Mouse (Mus musculus): ENCODE results near the gene Galnt4. TPM values are rescaled to one million over a fixed set of nuclear protein-coding genes. Genes with fewer than 3 reads are reported as not detected.

Gene Galnt4
- polyA plus RNA-seq (2021; fragmentation: Nextera tagmentation): 0.67 and 0.72 TPM in 2 replicates
- long read RNA-seq, experiment 1, full-length matches to known transcripts: 8 of 8 reads
- long read RNA-seq, experiment 1, partial matches to known transcripts: 0 of 8 reads
- long read RNA-seq, experiment 1, other reads (novel, unspliced or antisense): 0 of 8 reads
- long read RNA-seq, experiment 2, full-length matches to known transcripts: 2 of 2 reads
- long read RNA-seq, experiment 2, partial matches to known transcripts: 0 of 2 reads
- long read RNA-seq, experiment 2, other reads (novel, unspliced or antisense): 0 of 2 reads

GRCm38 (mm10) chr10:99107964-99108363, at the start of gene Galnt4:
TSS of gene Galnt4 (plus strand) at chr10:99108159.

GRCm38 (mm10) chr10:99106703-99107631, 992 bp upstream of the Galnt4 start, which contains the start of gene Poc1b:
TSS of gene Poc1b (plus strand) at chr10:99107036.

GRCm38 (mm10) chr10:99126225-99126624, 18.3 kb downstream of the Galnt4 start, which contains the start of gene Phxr2:
TSS of gene Phxr2 (minus strand) at chr10:99126325.

Other genes with a start within 250 kb of the Galnt4 start
- 494 and 506 TPM in 2 replicates for gene Atp2b1, start 193.8 kb upstream of the Galnt4 start, polyA plus RNA-seq (2021; fragmentation: Nextera tagmentation)
- gene Poc1b, start 1.1 kb upstream of the Galnt4 start, polyA plus RNA-seq (2021; fragmentation: Nextera tagmentation): 1.9 and 3.0 TPM in 2 replicates
- gene Phxr2, start 18.2 kb downstream of the Galnt4 start, polyA plus RNA-seq (2021; fragmentation: Nextera tagmentation): not detected in 2 replicates
- 45.6 and 54.6 TPM in 2 replicates for gene Dusp6, start 155.1 kb downstream of the Galnt4 start, polyA plus RNA-seq (2021; fragmentation: Nextera tagmentation)

All from left cerebral cortex, adult 6 months (tissue).